Mouse (Mus musculus) MEL (cell line): ENCODE data around the gene Trim63. TPM values are rescaled to one million over a fixed set of nuclear protein-coding genes. Genes with fewer than 3 reads are reported as not detected.
"Not testable (repeated sequence)": the region's sequence is repeated elsewhere in the genome, so short reads cannot be mapped to it uniquely, and the experiment has no call there.

ENCODE experiments used
- DNase-seq: peaks from one replicate; pipeline ENCODE4 v3.0.0; 2011; ENCODE audit warnings: low read depth, low spot score
- H3K27ac ChIP-seq: 2 replicates; pipeline ENCODE4 v1.5.1; 2012; ENCODE audit warnings: low read depth, mild to moderate bottlenecking, control low read depth, low read length, moderate library complexity; ENCODE audit not compliant: control insufficient read depth
- H3K27me3 ChIP-seq, 2 experiments: fragments of 150-350 bp in 1 of 2; sonication (generic) in 1 of 2; 2 replicates each; pipeline ENCODE4 v1.6.1; 2012; ENCODE audit warnings: low read length in 2 of 2, mild to moderate bottlenecking in 2 of 2, improper control_type of control experiment in 1 of 2, moderate library complexity in 1 of 2; ENCODE audit not compliant: insufficient read depth in 2 of 2, control insufficient read depth in 1 of 2
- H3K36me3 ChIP-seq, 2 experiments: 2 replicates each; pipeline ENCODE4 v1.6.1; 2012 to 2014; ENCODE audit warnings: low read length in 2 of 2, improper control_type of control experiment in 1 of 2, inconsistent platforms in 1 of 2, mild to moderate bottlenecking in 1 of 2; ENCODE audit not compliant: insufficient read depth in 2 of 2, control insufficient read depth in 1 of 2
- H3K4me1 ChIP-seq, 2 experiments: fragments of 150-350 bp in 1 of 2; sonication (generic) in 1 of 2; 2 replicates each; pipeline ENCODE4 v1.6.1; 2012; ENCODE audit warnings: low read length in 2 of 2, improper control_type of control experiment in 1 of 2, mild to moderate bottlenecking in 1 of 2; ENCODE audit not compliant: insufficient read depth in 2 of 2, control insufficient read depth in 1 of 2
- H3K4me3 ChIP-seq, 2 experiments: fragments of 150-350 bp in 1 of 2; sonication (generic) in 1 of 2; 2 replicates each; pipeline ENCODE4 v1.5.1; 2012; ENCODE audit warnings: low read depth in 2 of 2, low read length in 2 of 2, mild to moderate bottlenecking in 2 of 2, moderate library complexity in 2 of 2, control low read depth in 1 of 2, improper control_type of control experiment in 1 of 2; ENCODE audit not compliant: control insufficient read depth in 1 of 2, insufficient read depth in 1 of 2
- H3K79me2 ChIP-seq: 2 replicates; pipeline ENCODE4 v1.6.1; 2012; ENCODE audit warnings: mild to moderate bottlenecking, low read length, moderate library complexity; ENCODE audit not compliant: control insufficient read depth, poor library complexity, insufficient read depth
- H3K9ac ChIP-seq: 2 replicates; pipeline ENCODE4 v1.6.1; 2012; ENCODE audit warnings: low read depth, mild to moderate bottlenecking, control low read depth, low read length, moderate library complexity; ENCODE audit not compliant: control insufficient read depth, poor library complexity, severe bottlenecking
- H3K9me3 ChIP-seq: fragments of 150-350 bp; sonication (generic); replicated peaks from 2 replicates; pipeline ENCODE4 v1.6.1; 2012; ENCODE audit warnings: mild to moderate bottlenecking, low read length, improper control_type of control experiment, moderate library complexity; ENCODE audit not compliant: insufficient read depth
- BHLHE40 ChIP-seq: IDR thresholded peaks from 2 replicates; pipeline ENCODE4 v1.6.1; 2012; ENCODE audit warnings: low read depth, mild to moderate bottlenecking, inconsistent platforms, low read length, improper control_type of control experiment, borderline replicate concordance
- CTCF ChIP-seq, 3 experiments: IDR thresholded peaks in 2 of 3; conservative IDR thresholded peaks in 1 of 3; 2 replicates each; pipeline ENCODE4 v1.5.1; 2011 to 2012; ENCODE audit warnings: low read length in 3 of 3, low read depth in 2 of 3, mild to moderate bottlenecking in 2 of 3, improper control_type of control experiment in 1 of 3, inconsistent platforms in 1 of 3, mixed read lengths in 1 of 3, moderate library complexity in 1 of 3; ENCODE audit not compliant: control insufficient read depth in 1 of 3, insufficient read depth in 1 of 3, poor library complexity in 1 of 3, severe bottlenecking in 1 of 3
- E2F4 ChIP-seq: IDR thresholded peaks from 2 replicates; pipeline ENCODE4 v1.6.1; 2011; ENCODE audit warnings: low read depth, low read length, improper control_type of control experiment, borderline replicate concordance
- EP300 ChIP-seq, 2 experiments: IDR thresholded peaks; 2 replicates each; pipeline ENCODE4 v1.6.1; 2011; ENCODE audit warnings: improper control_type of control experiment in 2 of 2, low read length in 2 of 2, low read depth in 1 of 2, mild to moderate bottlenecking in 1 of 2
- GABPA ChIP-seq: IDR thresholded peaks from 2 replicates; pipeline ENCODE4 v1.6.1; 2012; ENCODE audit warnings: low read depth, mild to moderate bottlenecking, inconsistent platforms, low read length, improper control_type of control experiment, moderate library complexity
- MAX ChIP-seq: IDR thresholded peaks from 2 replicates; pipeline ENCODE4 v1.6.1; 2011; ENCODE audit warnings: low read length, improper control_type of control experiment
- MAZ ChIP-seq: IDR thresholded peaks from 2 replicates; pipeline ENCODE4 v1.6.1; 2012; ENCODE audit warnings: low read depth, mild to moderate bottlenecking, inconsistent platforms, low read length, improper control_type of control experiment
- MXI1 ChIP-seq: IDR thresholded peaks from 2 replicates; pipeline ENCODE4 v1.6.1; 2011; ENCODE audit warnings: mild to moderate bottlenecking, low read depth, low read length, improper control_type of control experiment
- NRF1 ChIP-seq: IDR thresholded peaks from 2 replicates; pipeline ENCODE4 v1.6.1; 2014; ENCODE audit warnings: low read depth, mild to moderate bottlenecking, inconsistent platforms, low read length, improper control_type of control experiment, moderate library complexity; ENCODE audit not compliant: poor library complexity, insufficient read depth, severe bottlenecking
- POLR2A ChIP-seq, 2 experiments: IDR thresholded peaks; 2 replicates each; pipeline ENCODE4 v1.6.1; 2011 to 2012; ENCODE audit warnings: low read length in 2 of 2, mild to moderate bottlenecking in 2 of 2, control low read depth in 1 of 2, improper control_type of control experiment in 1 of 2, low read depth in 1 of 2, moderate library complexity in 1 of 2; ENCODE audit not compliant: control insufficient read depth in 1 of 2, insufficient read depth in 1 of 2, poor library complexity in 1 of 2
- POLR2AphosphoS5 ChIP-seq: IDR thresholded peaks from 2 replicates; pipeline ENCODE4 v1.6.1; 2012; ENCODE audit warnings: low read depth, borderline replicate concordance, mild to moderate bottlenecking, inconsistent platforms, low read length, moderate library complexity, mixed read lengths
- RAD21 ChIP-seq: IDR thresholded peaks from 2 replicates; pipeline ENCODE4 v1.6.1; 2011; ENCODE audit warnings: mild to moderate bottlenecking, low read depth, low read length, improper control_type of control experiment
- SMC3 ChIP-seq: IDR thresholded peaks from 2 replicates; pipeline ENCODE4 v1.6.1; 2011; ENCODE audit warnings: low read depth, low read length, improper control_type of control experiment
- ZC3H11A ChIP-seq: IDR thresholded peaks from 2 replicates; pipeline ENCODE4 v1.6.1; 2012; ENCODE audit warnings: low read depth, mild to moderate bottlenecking, inconsistent platforms, low read length, improper control_type of control experiment
- polyA plus RNA-seq, 2 experiments: library from polyadenylated mRNA; stranded (reverse) in 1 of 2; unstranded in 1 of 2; fragments of >175 nt in 1 of 2; fragments of >200 nt in 1 of 2; gene quantifications; 2 replicates each; pipeline versions ENCODE4 v1.2.1 to v1.2.4; 2012; ENCODE audit warnings: low replicate concordance in 2 of 2, low read depth in 1 of 2; ENCODE audit not compliant: insufficient read length in 2 of 2, insufficient read depth in 1 of 2, missing spikeins in 1 of 2
- total RNA-seq: library from RNA; depleted of rRNA; stranded (reverse); fragments of 300-350 nt; gene quantifications from 2 replicates; pipeline ENCODE4 v1.2.3, GENCODE M21; 2012

The Trim63 gene
- total and polyA plus RNA-seq, 3 experiments = not detected

- not testable (repeated sequence) for H3K36me3 ChIP-seq, H3K79me2 ChIP-seq, H3K27me3 ChIP-seq, H3K27ac ChIP-seq, H3K4me3 ChIP-seq, H3K9ac ChIP-seq, H3K4me1 ChIP-seq, H3K9me3 ChIP-seq
- TF ChIP-seq SMC3 (peak; percentile 32; the same call in 1 of the 2 replicates), CTCF (IDR thresholded peaks at IDR 0.05 in 2 of 3, conservative IDR thresholded peaks at IDR 0.05 in 1 of 3; ENCODE audit: control insufficient read depth in 1 of 3, insufficient read depth in 1 of 3, low read depth in 2 of 3, low read length in 3 of 3, poor library complexity in 1 of 3, severe bottlenecking in 1 of 3) (peak in 2 of 3 experiments; percentile 29 to 31; a peak in 3 of 6 replicates)
- DNase-seq = peak; percentile 42
These were observed 18.8 kb upstream of the Trim63 start for GRCm38 (mm10) chr4:134296096-134296495.

DNA sequence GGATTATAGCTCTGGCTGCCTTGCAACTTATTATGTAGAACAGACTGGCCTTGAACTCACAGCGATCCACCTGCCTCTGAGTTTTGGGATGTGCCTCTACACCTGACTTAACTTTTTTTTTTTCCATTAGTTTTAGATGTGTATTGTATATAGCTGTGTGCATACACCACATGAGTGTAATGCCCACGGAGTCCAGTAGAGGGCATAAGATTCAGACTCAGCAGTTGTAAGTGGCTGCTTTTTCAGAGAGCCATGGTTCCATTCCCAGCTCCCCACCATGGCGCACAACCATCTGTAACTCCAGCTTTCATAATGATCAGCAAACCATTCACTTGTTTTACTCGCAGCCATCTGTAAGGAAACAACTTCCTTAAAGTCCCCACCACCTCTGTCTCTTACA lies 18.4 kb upstream of the Trim63 start:
- H3K4me3 ChIP-seq = no peak overlapping the region
- no peaks in the 10 kb centered on the region for H3K36me3 ChIP-seq
- no peaks in the 10 kb centered on the region for H3K9me3 ChIP-seq
- no peak overlapping the region for H3K27ac ChIP-seq
- H3K27me3 ChIP-seq = no peaks in the 10 kb centered on the region
- peak; percentile 5 to 38 (median 23); a peak in 4 of 6 replicates for TF ChIP-seq CTCF (IDR thresholded peaks at IDR 0.05 in 2 of 3, conservative IDR thresholded peaks at IDR 0.05 in 1 of 3; ENCODE audit: control insufficient read depth in 1 of 3, insufficient read depth in 1 of 3, low read depth in 2 of 3, low read length in 3 of 3, poor library complexity in 1 of 3, severe bottlenecking in 1 of 3)
- no peak for TF ChIP-seq ZC3H11A
- no peaks in the 10 kb centered on the region for H3K79me2 ChIP-seq
- no peak overlapping the region for H3K9ac ChIP-seq
- peak; percentile 48 for DNase-seq
- H3K4me1 ChIP-seq = no peaks in the 10 kb centered on the region

GRCm38 (mm10) chr4:134297369-134297768 lies 17.6 kb upstream of the Trim63 start:
- TF ChIP-seq POLR2AphosphoS5 (no peak), RAD21 (no peak)
- Histone ChIP-seq H3K9ac (no peak overlapping the region), H3K9me3 (no peaks in the 10 kb centered on the region), H3K4me3 (no peak overlapping the region), H3K79me2 (no peaks in the 10 kb centered on the region), H3K4me1 (no peaks in the 10 kb centered on the region), H3K27ac (no peak overlapping the region), H3K27me3 (no peaks in the 10 kb centered on the region), H3K36me3 (no peaks in the 10 kb centered on the region)
- no peak for DNase-seq

DNA sequence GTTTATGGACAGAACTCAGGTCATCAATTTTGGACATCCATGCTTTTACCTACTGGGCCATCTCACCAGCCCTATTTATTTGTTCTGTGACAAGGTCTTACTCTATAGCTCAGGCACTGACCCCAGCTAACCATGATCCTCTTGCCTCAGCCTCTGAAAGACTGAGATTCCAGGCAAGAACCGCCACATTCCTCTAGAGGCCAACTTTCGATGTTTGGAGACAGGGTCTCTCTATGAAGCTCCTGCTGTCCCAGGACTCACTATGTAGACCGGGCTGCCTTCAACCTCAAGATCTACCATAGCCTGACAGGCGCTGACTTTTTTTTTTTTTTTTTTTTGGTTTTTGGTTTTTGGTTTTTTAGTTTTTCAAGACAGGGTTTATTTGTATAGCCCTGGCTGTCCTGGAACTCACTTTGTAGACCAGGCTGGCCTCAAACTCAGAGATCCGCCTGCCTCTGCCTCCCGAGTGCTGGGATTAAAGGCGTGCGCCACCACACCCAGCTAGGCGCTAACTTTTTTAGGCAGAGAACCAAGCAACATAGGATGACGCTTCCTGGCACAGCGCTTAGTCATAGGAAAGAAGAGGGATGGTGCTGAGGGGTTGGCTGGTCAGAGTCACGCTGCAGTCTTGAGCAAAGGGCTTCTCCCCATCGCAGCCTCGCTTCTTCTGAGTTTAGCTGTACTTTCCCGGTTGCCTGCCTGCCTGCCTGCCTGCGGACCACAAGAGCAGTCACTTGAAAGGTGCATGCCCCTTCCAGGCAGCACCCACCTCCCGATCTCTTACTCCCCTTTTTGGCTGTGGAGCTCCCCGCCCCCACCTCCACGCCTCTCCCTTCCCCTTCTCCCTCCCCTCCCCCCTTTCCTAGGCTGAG lies 16.1 kb upstream of the Trim63 start:
- DNase-seq = no peak

More for the DNA sequence above, 16.1 kb upstream of the Trim63 start:
- Histone ChIP-seq H3K4me1 (no peaks in the 10 kb centered on the region), H3K27me3 (no peaks in the 10 kb centered on the region), H3K36me3 (no peaks in the 10 kb centered on the region), H3K9me3 (no peaks in the 10 kb centered on the region), H3K9ac (no peak overlapping the region), H3K4me3 (no peak overlapping the region), H3K79me2 (no peaks in the 10 kb centered on the region), H3K27ac (no peak overlapping the region)
- TF ChIP-seq BHLHE40 (no peak), CTCF (IDR thresholded peaks at IDR 0.05 in 2 of 3, conservative IDR thresholded peaks at IDR 0.05 in 1 of 3; ENCODE audit: control insufficient read depth in 1 of 3, insufficient read depth in 1 of 3, low read depth in 2 of 3, low read length in 3 of 3, poor library complexity in 1 of 3, severe bottlenecking in 1 of 3) (no peak), GABPA (no peak), MXI1 (no peak), MAX (no peak), MAZ (no peak), POLR2AphosphoS5 (no peak), NRF1 (no peak), EP300 (IDR thresholded peaks at IDR 0.05; ENCODE audit: low read depth in 1 of 2, low read length in 2 of 2) (no peak), SMC3 (no peak), POLR2A (IDR thresholded peaks at IDR 0.05; ENCODE audit: control insufficient read depth in 1 of 2, insufficient read depth in 1 of 2, low read depth in 1 of 2, low read length in 2 of 2, poor library complexity in 1 of 2) (no peak), E2F4 (no peak)
- TF ChIP-seq, all 39 proteins: peak for 0
